Mouse (Mus musculus): ENCODE data around the gene Plcb2. TPM values are rescaled to one million over a fixed set of nuclear protein-coding genes. Genes with fewer than 3 reads are reported as not detected.
A peak's percentile ranks its signal among the peaks of the same experiment; 100 is the strongest.

The Plcb2 gene
- total and polyA plus RNA-seq, 3 experiments, result 6.4 to 21.2 TPM; not detected in 1

GRCm38 (mm10) chr2:118745232-118745884, 17.1 kb upstream of the Plcb2 start, which contains the start of gene Inafm2 (continued):
- no peak for TF ChIP-seq MEF2A (IDR thresholded peaks at IDR 0.05; ENCODE audit: extremely low read depth, insufficient replicate concordance, low read depth, low read length, poor library complexity, severe bottlenecking)
- peak; percentile 89 for TF ChIP-seq MXI1 (IDR thresholded peaks at IDR 0.05; ENCODE audit: low read depth, low read length)
- TF ChIP-seq GABPA (IDR thresholded peaks at IDR 0.05; ENCODE audit: low read depth, low read length), result no peak; the same call in 1 of the 2 replicates
- TF ChIP-seq HCFC1 (IDR thresholded peaks at IDR 0.05; ENCODE audit: low read depth, low read length), result peak; percentile 83
- peak; percentile 43; the same call in 1 of the 2 replicates for TF ChIP-seq NRF1 (IDR thresholded peaks at IDR 0.05; ENCODE audit: insufficient read depth, low read depth, low read length, poor library complexity, severe bottlenecking)
- TF ChIP-seq BHLHE40 (IDR thresholded peaks at IDR 0.05; ENCODE audit: borderline replicate concordance, low read depth, low read length), result no peak

- peaks cover 3 to 16% of the 10 kb centered on the region in 2 experiments; a peak in 3 of 4 replicates for H3K36me3 ChIP-seq (ENCODE audit: control insufficient read depth in 1 of 2, insufficient read depth in 2 of 2, low read length in 2 of 2)
- TF ChIP-seq ETS1 (IDR thresholded peaks at IDR 0.05; ENCODE audit: low read depth, low read length) (no peak), ZMIZ1 (IDR thresholded peaks at IDR 0.05; ENCODE audit: low read depth, low read length) (no peak), GABPA (IDR thresholded peaks at IDR 0.05; ENCODE audit: low read depth, low read length) (no peak), E2F4 (IDR thresholded peaks at IDR 0.05; ENCODE audit: borderline replicate concordance, low read depth, low read length) (no peak), MAZ (IDR thresholded peaks at IDR 0.05; ENCODE audit: low read depth, low read length) (no peak), BHLHE40 (IDR thresholded peaks at IDR 0.05; ENCODE audit: borderline replicate concordance, low read depth, low read length) (no peak), CTCF (IDR thresholded peaks at IDR 0.05 in 2 of 3, conservative IDR thresholded peaks at IDR 0.05 in 1 of 3; ENCODE audit: control insufficient read depth in 1 of 3, insufficient read depth in 1 of 3, low read depth in 2 of 3, low read length in 3 of 3, poor library complexity in 1 of 3, severe bottlenecking in 1 of 3) (no peak), POLR2AphosphoS5 (IDR thresholded peaks at IDR 0.05; ENCODE audit: borderline replicate concordance, low read depth, low read length) (no peak), CHD1 (IDR thresholded peaks at IDR 0.05; ENCODE audit: low read depth, low read length) (no peak), RCOR1 (IDR thresholded peaks at IDR 0.05; ENCODE audit: low read depth, low read length) (no peak), EP300 (IDR thresholded peaks at IDR 0.05; ENCODE audit: low read depth in 1 of 2, low read length in 2 of 2) (no peak), SIN3A (IDR thresholded peaks at IDR 0.05; ENCODE audit: low read length) (no peak), HCFC1 (IDR thresholded peaks at IDR 0.05; ENCODE audit: low read depth, low read length) (no peak), TAL1 (IDR thresholded peaks at IDR 0.05; ENCODE audit: low read length) (no peak), TCF12 (IDR thresholded peaks at IDR 0.05; ENCODE audit: low read depth, low read length) (no peak), TBP (IDR thresholded peaks at IDR 0.05; ENCODE audit: low read depth, low read length) (no peak), GATA1 (IDR thresholded peaks at IDR 0.05; ENCODE audit: low read depth, low read length) (no peak), MAX (IDR thresholded peaks at IDR 0.05; ENCODE audit: low read length) (no peak)
- no peaks in the 10 kb centered on the region for H3K27me3 ChIP-seq (ENCODE audit: control insufficient read depth in 1 of 2, insufficient read depth in 2 of 2, low read length in 2 of 2)
- H3K9ac ChIP-seq (ENCODE audit: control insufficient read depth, low read depth, low read length, poor library complexity, severe bottlenecking), result peak overlapping the region; percentile 59
- H3K27ac ChIP-seq (ENCODE audit: control insufficient read depth, low read depth, low read length), result no peak overlapping the region
- H3K4me1 ChIP-seq (ENCODE audit: control insufficient read depth in 1 of 2, insufficient read depth in 2 of 2, low read length in 2 of 2), result peaks cover 4 to 16% of the 10 kb centered on the region in 2 experiments
- DNase-seq (ENCODE audit: low read depth, low spot score), result peak; percentile 57
- no peaks in the 10 kb centered on the region for H3K9me3 ChIP-seq (replicated peaks; ENCODE audit: insufficient read depth, low read length)
- H3K4me3 ChIP-seq (ENCODE audit: control insufficient read depth in 1 of 2, insufficient read depth in 1 of 2, low read depth in 2 of 2, low read length in 2 of 2), result peak overlapping the region; percentile 57 to 62
- H3K79me2 ChIP-seq (ENCODE audit: control insufficient read depth, insufficient read depth, low read length, poor library complexity), result peaks cover 25% of the 10 kb centered on the region
These were observed 16.4 kb upstream of the Plcb2 start for GRCm38 (mm10) chr2:118744621-118745020.

Data from MEL (cell line).